Mouse (Mus musculus) kidney, adult 2 months (tissue): ENCODE measurements around the gene Far2. TPM values are rescaled to one million over a fixed set of nuclear protein-coding genes. Genes with fewer than 3 reads are reported as not detected.

Source experiments
- DNase-seq: peaks from one replicate; pipeline ENCODE4 v3.0.0; 2021
- H3K27ac ChIP-seq: fragments of 200-500 bp; 2 replicates; pipeline ENCODE4 v1.5.1; 2012; ENCODE audit warnings: low read depth, low read length, control low read depth, inconsistent platforms; ENCODE audit not compliant: insufficient read depth
- H3K27me3 ChIP-seq: fragments of 200-500 bp; replicated peaks from 2 replicates; pipeline ENCODE4 v1.6.1; 2012; ENCODE audit warnings: mild to moderate bottlenecking, moderate library complexity, low read length, inconsistent platforms; ENCODE audit not compliant: control insufficient read depth, insufficient read depth
- H3K36me3 ChIP-seq: fragments of 200-500 bp; 2 replicates; pipeline ENCODE4 v1.6.1; 2012; ENCODE audit warnings: mild to moderate bottlenecking, moderate library complexity, low read length, inconsistent platforms; ENCODE audit not compliant: control insufficient read depth, insufficient read depth
- H3K4me1 ChIP-seq: fragments of 200-500 bp; 2 replicates; pipeline ENCODE4 v1.6.1; 2011; ENCODE audit warnings: low read length; ENCODE audit not compliant: control insufficient read depth, insufficient read depth
- H3K4me3 ChIP-seq: fragments of 200-500 bp; 2 replicates; pipeline ENCODE4 v1.5.1; 2011; ENCODE audit warnings: mild to moderate bottlenecking, low read depth, low read length, control low read depth; ENCODE audit not compliant: insufficient read depth
- CTCF ChIP-seq: fragments of 200-500 bp; conservative IDR thresholded peaks from 2 replicates; pipeline ENCODE4 v1.5.1; 2011; ENCODE audit warnings: low read depth, mild to moderate bottlenecking, control low read depth, low read length, moderate library complexity, mixed read lengths; ENCODE audit not compliant: insufficient read depth, insufficient read length
- POLR2A ChIP-seq: fragments of 200-500 bp; IDR thresholded peaks from one replicate; pipeline ENCODE4 v1.6.1; 2011; ENCODE audit warnings: low read depth, low read length, control low read depth
- WGBS: fragments of 180-500 bp; shearing (Covaris S2); methylation state at CpG from one replicate; pipeline ENCODE4 v1.1.7; 2018; 5-methylcytosine and 5-hydroxymethylcytosine counted together
- polyA plus RNA-seq: library from polyadenylated mRNA; depleted of rRNA; stranded (reverse); fragments of >200 nt; gene quantifications from 2 replicates; pipeline ENCODE4 v1.2.3, GENCODE M21; 2012

The Far2 gene
- polyA plus RNA-seq, 1 experiment, result 0.02 TPM

DNA sequence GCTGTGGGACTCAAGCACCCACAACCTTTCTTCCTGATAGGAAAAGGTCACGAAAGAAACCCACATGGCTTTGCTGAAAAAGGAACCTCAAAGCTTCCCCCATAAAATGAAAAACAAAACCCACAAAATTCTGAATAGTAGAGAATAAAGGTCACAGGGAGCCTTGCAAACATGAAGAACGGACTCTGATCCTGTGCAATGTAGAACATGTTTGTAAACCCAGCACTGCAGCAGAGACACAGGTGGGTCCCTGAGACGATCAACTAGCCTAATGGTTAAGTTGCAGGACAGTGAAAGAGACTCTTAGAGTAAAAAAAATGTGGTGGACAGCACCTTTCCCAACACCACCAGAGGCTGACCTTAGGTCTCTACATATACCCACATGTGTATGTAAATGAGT, 152.7 kb downstream of the Far2 start:
- 64% methylated on average over 3 of the region's 3 CpGs for WGBS

DNA sequence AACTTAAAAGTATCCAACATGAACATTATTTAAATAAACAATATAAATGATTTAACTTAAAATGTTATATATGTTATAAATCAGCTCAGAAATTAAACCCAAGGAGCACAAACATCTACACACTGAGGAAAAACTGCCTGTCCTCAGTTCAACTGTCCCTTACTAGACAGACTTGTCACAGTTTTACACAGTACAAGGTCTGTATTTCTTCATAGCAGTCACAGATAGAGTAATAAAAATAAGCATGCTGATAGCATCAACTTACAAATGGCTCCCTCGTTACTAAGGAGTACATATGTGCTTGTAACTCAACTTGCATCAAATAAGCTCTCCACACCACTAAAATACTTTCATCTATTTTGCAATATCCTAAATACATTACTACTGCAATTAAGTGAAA, 158.1 kb downstream of the Far2 start:
- no peak for DNase-seq
- Histone ChIP-seq H3K27ac (no peak overlapping the region), H3K27me3 (no peaks in the 10 kb centered on the region), H3K4me3 (no peak overlapping the region), H3K4me1 (no peaks in the 10 kb centered on the region), H3K36me3 (peaks cover 7% of the 10 kb centered on the region)
- WGBS, result 67% methylated on average over 1 of the region's 1 CpGs
- TF ChIP-seq POLR2A (no peak), CTCF (no peak)

More for the DNA sequence above, 152.7 kb downstream of the Far2 start:
- DNase-seq, result no peak
- Histone ChIP-seq H3K4me3 (no peak overlapping the region), H3K27me3 (no peaks in the 10 kb centered on the region), H3K36me3 (peaks cover 14% of the 10 kb centered on the region), H3K4me1 (peaks cover 5% of the 10 kb centered on the region; the same call in 1 of the 2 replicates), H3K27ac (peak overlapping the region; percentile 59)
- TF ChIP-seq POLR2A (no peak), CTCF (no peak)

DNA sequence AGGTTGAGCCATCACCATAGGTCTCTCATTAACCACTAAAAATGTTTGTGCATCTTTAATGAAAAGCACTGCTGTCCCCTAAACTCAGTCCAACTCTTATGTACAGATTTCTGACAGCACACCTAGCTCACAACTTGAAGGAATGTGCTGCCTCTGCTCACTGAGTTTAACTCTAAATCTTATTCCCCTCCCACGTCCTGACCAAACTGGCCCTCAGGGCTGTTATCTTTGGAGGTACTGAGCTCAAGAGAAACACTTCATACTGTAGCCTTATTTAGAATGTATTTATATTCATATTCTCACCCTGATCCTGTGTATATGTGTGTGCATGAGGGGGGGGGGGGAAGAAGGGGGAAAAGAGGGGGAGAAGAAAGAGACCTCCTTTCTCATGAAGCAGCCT, 160.5 kb downstream of the Far2 start:
- no peak for DNase-seq
- Histone ChIP-seq H3K27me3 (no peaks in the 10 kb centered on the region), H3K4me1 (no peaks in the 10 kb centered on the region; the same call in none of the 2 replicates), H3K4me3 (no peak overlapping the region), H3K36me3 (peaks cover 4% of the 10 kb centered on the region), H3K27ac (no peak overlapping the region)
- 55% methylated on average over 1 of the region's 1 CpGs for WGBS
- TF ChIP-seq POLR2A (no peak), CTCF (no peak)

DNA sequence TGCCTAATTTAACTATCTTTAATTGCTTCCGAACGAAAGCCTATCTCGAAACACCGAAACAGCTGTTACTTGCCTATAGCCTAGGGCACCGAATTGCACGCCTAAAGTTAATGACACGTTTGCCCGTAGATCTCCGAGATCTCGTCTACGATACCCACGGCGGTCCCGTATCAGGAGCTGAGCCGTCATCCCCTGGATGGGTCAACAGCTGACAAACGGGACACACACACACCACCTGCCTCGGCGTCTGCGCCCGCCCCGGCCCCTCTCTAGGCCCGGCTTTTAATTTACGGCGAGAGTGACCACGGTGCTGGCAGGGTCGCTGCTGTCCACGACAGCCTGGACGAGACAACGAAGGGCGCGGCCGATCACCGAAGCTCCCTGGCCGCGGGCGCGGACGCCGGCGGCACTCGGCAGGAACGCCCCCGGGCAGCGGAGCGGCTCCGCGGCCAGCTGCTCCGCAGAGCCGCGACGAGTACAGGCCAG, 164.4 kb downstream of the Far2 start:
- Histone ChIP-seq H3K27me3 (no peaks in the 10 kb centered on the region), H3K4me3 (peak overlapping the region; percentile 93), H3K36me3 (no peaks in the 10 kb centered on the region), H3K27ac (no peak overlapping the region; the same call in 1 of the 2 replicates), H3K4me1 (peaks cover 3% of the 10 kb centered on the region)
- TF ChIP-seq CTCF (no peak), POLR2A (no peak)
- WGBS, result under 1% methylated on average over 51 of the region's 51 CpGs
- DNase-seq, result no peak

DNA sequence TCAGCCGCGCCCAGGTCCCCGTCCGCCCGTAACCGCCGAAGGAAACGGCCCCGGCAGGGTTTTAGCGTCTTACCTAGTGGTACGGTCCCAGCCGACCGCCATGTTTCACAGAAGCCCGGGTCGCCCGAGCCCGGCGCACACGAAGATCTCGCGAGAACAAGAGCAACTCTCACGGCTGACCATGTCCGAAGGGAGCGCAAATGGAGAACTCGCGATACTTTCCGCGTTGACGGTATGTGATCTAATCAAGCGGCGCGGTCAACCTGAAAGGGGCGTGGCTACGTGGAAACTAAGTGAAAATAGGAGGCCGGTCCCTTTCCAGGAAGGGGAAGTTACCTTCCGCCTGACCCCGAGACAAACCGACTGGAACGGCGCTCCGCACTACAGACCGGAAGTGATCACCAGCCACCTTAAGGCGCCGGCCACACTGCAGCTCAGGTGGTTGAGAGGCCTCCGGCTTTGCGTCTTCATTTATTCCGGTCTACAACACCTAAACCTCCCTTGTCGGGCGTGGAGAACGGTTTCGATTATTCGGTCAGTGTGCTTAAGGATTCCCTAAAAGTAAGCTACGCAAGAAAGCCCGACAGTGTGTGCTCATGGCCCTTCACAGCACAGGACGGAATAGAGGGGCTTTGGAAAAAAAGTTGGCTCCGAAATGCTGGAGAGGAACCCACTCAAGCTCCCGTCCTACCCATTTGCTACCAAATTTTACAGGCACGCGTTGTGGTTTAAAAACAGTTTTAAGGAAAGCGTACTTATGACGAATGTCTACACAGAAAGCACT, 165.0 kb downstream of the Far2 start, which contains the start of gene Ergic2:
Gene Ergic2 (minus strand): TSS at position 478 of the 784 bp plus-strand sequence.
- H3K4me1 ChIP-seq, result peaks cover 3% of the 10 kb centered on the region
- no peaks in the 10 kb centered on the region for H3K27me3 ChIP-seq
- DNase-seq, result peak; percentile 100
- no peak for TF ChIP-seq CTCF
- TF ChIP-seq POLR2A, result peak; percentile 50
- H3K4me3 ChIP-seq, result peak within 1 kb of the TSS; percentile 93
- peak within 1 kb of the TSS; percentile 88 for H3K27ac ChIP-seq
- WGBS, result under 1% methylated on average over 61 of the region's 61 CpGs
- H3K36me3 ChIP-seq, result 0 out of 2 replicates have a peak, but pooled peaks cover 2% of the 10 kb centered on the region

DNA sequence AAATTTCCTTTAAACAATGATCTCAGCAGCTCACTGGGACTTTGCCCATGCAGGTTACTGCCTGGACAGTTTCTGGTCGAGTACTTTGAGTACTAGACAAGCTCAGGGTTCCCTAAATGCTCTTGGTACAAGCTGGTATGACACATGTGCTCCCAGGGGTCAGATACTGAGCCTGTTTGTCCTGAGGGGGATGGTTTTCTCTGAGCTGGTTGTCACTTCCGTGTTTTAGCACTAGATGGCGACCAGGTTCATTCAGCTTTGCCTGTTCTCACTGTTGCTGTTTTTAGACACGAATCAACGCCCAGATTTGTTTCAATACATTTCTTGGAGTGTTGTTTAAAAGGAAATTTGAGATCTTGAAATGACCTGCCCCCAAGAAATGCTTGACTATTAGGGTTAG, 167.7 kb downstream of the Far2 start:
- H3K27me3 ChIP-seq, result no peaks in the 10 kb centered on the region
- 0 out of 2 replicates have a peak, but pooled peaks cover 2% of the 10 kb centered on the region for H3K36me3 ChIP-seq
- no peak overlapping the region for H3K4me3 ChIP-seq
- under 1% methylated on average over 5 of the region's 5 CpGs for WGBS
- peak; percentile 71 for TF ChIP-seq CTCF
- TF ChIP-seq POLR2A, result no peak
- DNase-seq, result peak; percentile 67
- H3K27ac ChIP-seq, result no peak overlapping the region
- peaks cover 3% of the 10 kb centered on the region for H3K4me1 ChIP-seq

DNA sequence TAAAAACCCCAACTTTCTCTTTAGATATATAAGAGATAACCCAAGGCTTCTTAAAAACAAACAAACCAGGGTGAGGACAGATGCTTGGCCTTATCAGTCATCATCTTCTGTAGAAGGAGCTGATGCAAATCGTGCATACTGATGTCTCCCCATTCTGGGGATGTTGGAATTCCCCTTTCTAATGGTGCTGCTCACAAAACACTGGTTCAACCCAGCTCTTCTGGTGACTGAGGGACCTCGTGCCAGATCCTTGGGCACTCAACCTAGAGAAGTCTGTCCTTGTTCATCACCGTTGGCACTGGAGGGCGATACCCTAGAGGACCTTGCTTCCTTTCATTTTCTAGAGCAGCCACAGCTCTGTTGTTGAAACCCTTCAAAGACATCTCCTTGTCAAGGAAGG, 169.7 kb downstream of the Far2 start:
- DNase-seq, result no peak
- Histone ChIP-seq H3K36me3 (0 out of 2 replicates have a peak, but pooled peaks cover 2% of the 10 kb centered on the region), H3K4me3 (no peak overlapping the region), H3K27me3 (no peaks in the 10 kb centered on the region), H3K4me1 (peaks cover 3% of the 10 kb centered on the region; the same call in 1 of the 2 replicates), H3K27ac (no peak overlapping the region)
- WGBS, result 74% methylated on average over 4 of the region's 4 CpGs
- TF ChIP-seq POLR2A (no peak), CTCF (no peak)
